Mouse (Mus musculus) limb, embryonic 14.5 days (tissue): Measurements from ENCODE around the gene Rab3il1. TPM values are rescaled to one million over a fixed set of nuclear protein-coding genes. Genes with fewer than 3 reads are reported as not detected.

Experiments used
- ATAC-seq: fragments of 200-750 bp; cut with Nextera tagmentation; 2 replicates; pipeline ENCODE4 v1.8.0; 2017; ENCODE audit warnings: low read depth, moderate number of reproducible peaks, moderate TSS enrichment; ENCODE audit not compliant: low FRiP score
- DNase-seq: peaks from one replicate; pipeline ENCODE4 v3.0.0-alpha.2; 2015; ENCODE audit warnings: low spot score
- H3K27ac ChIP-seq: fragments of 300-500 bp; sonication (generic); replicated peaks from 2 replicates; pipeline ENCODE4 v1.5.1; 2014; ENCODE audit warnings: low read depth, mild to moderate bottlenecking, low read length, moderate library complexity, mixed read lengths
- H3K27me3 ChIP-seq: fragments of 300-500 bp; sonication (generic); 2 replicates; pipeline ENCODE4 v1.6.1; 2014; ENCODE audit warnings: low read length, mixed read lengths; ENCODE audit not compliant: control insufficient read depth, insufficient read depth
- H3K36me3 ChIP-seq: fragments of 300-500 bp; sonication (generic); 2 replicates; pipeline ENCODE4 v1.6.1; 2014; ENCODE audit warnings: mild to moderate bottlenecking, low read length, moderate library complexity, mixed read lengths; ENCODE audit not compliant: control insufficient read depth, insufficient read depth
- H3K4me1 ChIP-seq: fragments of 300-500 bp; sonication (generic); 2 replicates; pipeline ENCODE4 v1.6.1; 2014; ENCODE audit warnings: antibody characterized with exemption, low read length, mixed read lengths; ENCODE audit not compliant: control insufficient read depth, insufficient read depth
- H3K4me2 ChIP-seq: fragments of 300-500 bp; sonication (generic); replicated peaks from 2 replicates; pipeline ENCODE4 v1.6.1; 2014; ENCODE audit warnings: low read depth, mild to moderate bottlenecking, low read length, moderate library complexity; ENCODE audit not compliant: severe bottlenecking
- H3K4me3 ChIP-seq: fragments of 300-500 bp; sonication (generic); replicated peaks from 2 replicates; pipeline ENCODE4 v1.5.1; 2014; ENCODE audit warnings: low read length
- H3K9ac ChIP-seq: fragments of 300-500 bp; sonication (generic); 2 replicates; pipeline ENCODE4 v1.6.1; 2014; ENCODE audit warnings: mild to moderate bottlenecking, low read depth, low read length, moderate library complexity; ENCODE audit not compliant: severe bottlenecking
- H3K9me3 ChIP-seq: fragments of 300-500 bp; sonication (generic); 2 replicates; pipeline ENCODE4 v1.6.1; 2016; ENCODE audit warnings: low read length; ENCODE audit not compliant: control insufficient read depth
- POLR2A ChIP-seq: fragments of 200-500 bp; IDR thresholded peaks from 2 replicates; pipeline ENCODE4 v1.8.0; 2012; ENCODE audit warnings: inconsistent platforms, mild to moderate bottlenecking, moderate library complexity, borderline replicate concordance; ENCODE audit not compliant: insufficient read depth, insufficient read length; ENCODE audit errors: extremely low read depth
- WGBS: fragments of 180-500 bp; shearing (Covaris S2); extraction: QIAGEN DNeasy Blood & Tissue Kit; methylation state at CpG from one replicate; pipeline ENCODE4 v1.1.7; 2014; 5-methylcytosine and 5-hydroxymethylcytosine counted together
- polyA plus RNA-seq, 2 experiments: library from polyadenylated mRNA; depleted of rRNA in 1 of 2; stranded (reverse) in 1 of 2; unstranded in 1 of 2; fragments of >200 nt; fragmentation: Nextera tagmentation in 1 of 2; extraction: Ambion mirVana in 1 of 2; gene quantifications; 2 replicates each; pipeline versions ENCODE4 v1.2.1 to v1.2.3; 2012 to 2014

Gene Rab3il1
- polyA plus RNA-seq, 2 experiments: 36.1 to 43.9 TPM

- H3K4me2 ChIP-seq: no peak overlapping the region
- 89% methylated on average over 2 of the region's 2 CpGs for WGBS
- H3K27ac ChIP-seq: no peak overlapping the region
- no peaks in the 10 kb centered on the region for H3K9me3 ChIP-seq
- DNase-seq (no peak), ATAC-seq (no peak)
- H3K4me1 ChIP-seq: peaks cover 16% of the 10 kb centered on the region
- H3K4me3 ChIP-seq: no peak overlapping the region
- no peak overlapping the region for H3K9ac ChIP-seq
- no peaks in the 10 kb centered on the region for H3K27me3 ChIP-seq
- H3K36me3 ChIP-seq: peaks cover 4% of the 10 kb centered on the region; the same call in 1 of the 2 replicates
- TF ChIP-seq POLR2A: no peak
Observed at GRCm38 (mm10) chr19:9979156-9979555, 22.3 kb upstream of the Rab3il1 start.

GRCm38 (mm10) chr19:9980258-9980657 lies 21.2 kb upstream of the Rab3il1 start, which contains the start of gene Fth1:
Gene Fth1 (plus strand): TSS chr19:9980598.
- no peak for TF ChIP-seq POLR2A
- WGBS: 88% methylated on average over 4 of the region's 4 CpGs

GRCm38 (mm10) chr19:9981621-9982020 lies 19.8 kb upstream of the Rab3il1 start:
- Histone ChIP-seq H3K27me3 (no peaks in the 10 kb centered on the region), H3K4me3 (peak overlapping the region; percentile 89; the same call in 1 of the 2 replicates), H3K36me3 (peaks cover 24% of the 10 kb centered on the region), H3K4me1 (peaks cover 17% of the 10 kb centered on the region), H3K9ac (peak overlapping the region; percentile 86), H3K9me3 (no peaks in the 10 kb centered on the region), H3K27ac (peak overlapping the region; percentile 86), H3K4me2 (peak overlapping the region; percentile 87)
- no peak for ATAC-seq
- 64% methylated on average over 4 of the region's 4 CpGs for WGBS
- TF ChIP-seq POLR2A: no peak
- DNase-seq: no peak

More at GRCm38 (mm10) chr19:9980258-9980657, 21.2 kb upstream of the Rab3il1 start, which contains the start of gene Fth1:
- ATAC-seq (no peak), DNase-seq (no peak)
- Histone ChIP-seq H3K27me3 (no peaks in the 10 kb centered on the region), H3K27ac (no peak within 1 kb of the TSS), H3K9ac (no peak within 1 kb of the TSS), H3K4me1 (peaks cover 17% of the 10 kb centered on the region), H3K9me3 (no peaks in the 10 kb centered on the region), H3K4me2 (no peak within 1 kb of the TSS), H3K36me3 (peaks cover 15% of the 10 kb centered on the region), H3K4me3 (no peak within 1 kb of the TSS)

- peak overlapping the region; percentile 91 for H3K27ac ChIP-seq
- no peaks in the 10 kb centered on the region for H3K27me3 ChIP-seq
- WGBS: 2% methylated on average over 58 of the region's 59 CpGs
- no peaks in the 10 kb centered on the region for H3K9me3 ChIP-seq
- peak; percentile 98 for ATAC-seq
- TF ChIP-seq POLR2A: peak; percentile 84; the same call in 1 of the 2 replicates
- H3K4me1 ChIP-seq: peaks cover 20% of the 10 kb centered on the region
- H3K36me3 ChIP-seq: peaks cover 24% of the 10 kb centered on the region
- H3K4me2 ChIP-seq: peak overlapping the region; percentile 87
- peak; percentile 93 for DNase-seq
- H3K9ac ChIP-seq: peak overlapping the region; percentile 86
- peak overlapping the region; percentile 89 for H3K4me3 ChIP-seq
Observed at GRCm38 (mm10) chr19:9982151-9982851, 19.2 kb upstream of the Rab3il1 start.

- Histone ChIP-seq H3K36me3 (peaks cover 24% of the 10 kb centered on the region), H3K9me3 (no peaks in the 10 kb centered on the region), H3K27ac (peak overlapping the region; percentile 91), H3K4me3 (peak overlapping the region; percentile 89), H3K4me2 (peak overlapping the region; percentile 87), H3K27me3 (no peaks in the 10 kb centered on the region), H3K4me1 (peaks cover 23% of the 10 kb centered on the region), H3K9ac (peak overlapping the region; percentile 86)
- peak; percentile 66 for DNase-seq
- WGBS: 1% methylated on average over 30 of the region's 31 CpGs
- peak; percentile 76 for ATAC-seq
- TF ChIP-seq POLR2A: no peak
Observed at GRCm38 (mm10) chr19:9982852-9983542, 18.5 kb upstream of the Rab3il1 start.
